Mouse (Mus musculus): ENCODE data around the gene Ddx56.

GRCm38 (mm10) chr11:6293601-6294000, 26.0 kb upstream of the Ddx56 start:
- TF ChIP-seq CTCF (IDR thresholded peaks at IDR 0.05; ENCODE audit: low read depth, low read length) (no peak), POLR2A (IDR thresholded peaks at IDR 0.05; ENCODE audit: extremely low read depth, insufficient read depth, low read length) (no peak)
